Mouse (Mus musculus) skeletal muscle tissue, adult 2 months (tissue): ENCODE data around the gene Mnx1.

ENCODE experiments used
- DNase-seq: peaks from one replicate; pipeline ENCODE4 v3.0.0-alpha.2; 2012; ENCODE audit warnings: low read depth, low spot score

Mnx1 gene

GRCm38 (mm10) chr5:29478208-29479197 is at the start of gene Mnx1:
Gene Mnx1 (minus strand): TSS chr5:29478470.
- no peak for DNase-seq

GRCm38 (mm10) chr5:29516432-29516831 is 38.2 kb upstream of the Mnx1 start:
- DNase-seq, result no peak

- DNase-seq, result no peak
Measured at GRCm38 (mm10) chr5:29515888-29516287, 37.6 kb upstream of the Mnx1 start.

GRCm38 (mm10) chr5:29507013-29507412 is 28.7 kb upstream of the Mnx1 start:
- no peak for DNase-seq

GRCm38 (mm10) chr5:29487321-29487720 is 9.1 kb upstream of the Mnx1 start:
- DNase-seq, result no peak

GRCm38 (mm10) chr5:29485941-29486320 is 7.7 kb upstream of the Mnx1 start:
- no peak for DNase-seq

GRCm38 (mm10) chr5:29484965-29485940 is 7.0 kb upstream of the Mnx1 start:
- DNase-seq, result no peak

- no peak for DNase-seq
Measured at GRCm38 (mm10) chr5:29483801-29484200, 5.5 kb upstream of the Mnx1 start.

- no peak for DNase-seq
Measured at GRCm38 (mm10) chr5:29479198-29479593, 926 bp upstream of the Mnx1 start.

GRCm38 (mm10) chr5:29477474-29478207 is 629 bp downstream of the Mnx1 start:
- DNase-seq, result no peak

- DNase-seq, result no peak
Measured at GRCm38 (mm10) chr5:29476021-29476420, 2.2 kb downstream of the Mnx1 start.

GRCm38 (mm10) chr5:29475556-29475955 is 2.7 kb downstream of the Mnx1 start:
- no peak for DNase-seq

GRCm38 (mm10) chr5:29475041-29475440 is 3.2 kb downstream of the Mnx1 start:
- no peak for DNase-seq

- DNase-seq, result no peak
Measured at GRCm38 (mm10) chr5:29474246-29474960, 3.9 kb downstream of the Mnx1 start.

- DNase-seq, result no peak
Measured at GRCm38 (mm10) chr5:29473551-29474245, 4.6 kb downstream of the Mnx1 start.

- DNase-seq, result no peak
Measured at GRCm38 (mm10) chr5:29471855-29472665, 6.2 kb downstream of the Mnx1 start.

GRCm38 (mm10) chr5:29471396-29471795 is 6.9 kb downstream of the Mnx1 start:
- no peak for DNase-seq

GRCm38 (mm10) chr5:29470851-29471394 is 7.3 kb downstream of the Mnx1 start:
- no peak for DNase-seq

- no peak for DNase-seq
Measured at GRCm38 (mm10) chr5:29470271-29470670, 8.0 kb downstream of the Mnx1 start.
